Mouse (Mus musculus) inflammation-experienced regulatory T-cells (primary cell): ENCODE data around the gene Slc28a3. TPM values are rescaled to one million over a fixed set of nuclear protein-coding genes. Genes with fewer than 3 reads are reported as not detected.

ENCODE experiments used
- polyA plus RNA-seq, 2 experiments: library from polyadenylated mRNA; unstranded; fragments of 100-300 nt; shearing (Covaris generic); gene quantifications; one replicate each; pipeline ENCODE4 v1.2.1; 2017

Gene Slc28a3
- polyA plus RNA-seq: 1 to 10 TPM in 1 of 2 experiments, under 1 TPM in 1; 0.57 to 4.3 TPM

GRCm38 (mm10) chr13:58610716-58611115 is at the start of gene Slc28a3:
Gene Slc28a3 (minus strand): TSS chr13:58610877.

Other genes with a start within 250 kb of the Slc28a3 start
- 10 to 100 TPM; 43.0 to 50.3 TPM for gene 2210016F16Rik, start 225.7 kb downstream of the Slc28a3 start, polyA plus RNA-seq
- 10 to 100 TPM; 33.3 to 41.3 TPM for gene Rmi1, start 208.6 kb downstream of the Slc28a3 start, polyA plus RNA-seq
- 1,000 to 10,000 TPM; 1,721 to 1,993 TPM for gene Hnrnpk, start 207.5 kb downstream of the Slc28a3 start, polyA plus RNA-seq
- gene Ntrk2, start 195.7 kb upstream of the Slc28a3 start, polyA plus RNA-seq: 1 to 10 TPM in 1 of 2 experiments, under 1 TPM in 1; 0.64 to 1.3 TPM